Mouse (Mus musculus) frontal cortex, postnatal 25 days (tissue): ENCODE results near the gene Shpk.

Experiments used
- DNase-seq, 2 experiments: peaks; one replicate each; pipeline ENCODE4 v3.0.0; 2022; ENCODE audit warnings: low spot score in 2 of 2

Gene Shpk

GRCm38 (mm10) chr11:73267267-73267666 lies 68.0 kb downstream of the Shpk start, which contains the start of gene Trpv3:
Gene Trpv3 (plus strand): TSS chr11:73267388.
- no peak for DNase-seq
